Mouse (Mus musculus): Measurements from ENCODE around the gene Depdc1b. TPM values are rescaled to one million over a fixed set of nuclear protein-coding genes. Genes with fewer than 3 reads are reported as not detected.

The Depdc1b gene
- polyA plus RNA-seq, 1 experiment = 1.7 TPM

GRCm38 (mm10) chr13:108323866-108324829 is 8.0 kb downstream of the Depdc1b start:
- TF ChIP-seq CTCF (IDR thresholded peaks at IDR 0.05; ENCODE audit: extremely low read depth, insufficient read depth, insufficient read length, insufficient replicate concordance) = no peak
- TF ChIP-seq POLR2A (IDR thresholded peaks at IDR 0.05; ENCODE audit: low read depth, low read length) = no peak
- no peaks in the 10 kb centered on the region for H3K4me1 ChIP-seq (ENCODE audit: control insufficient read depth, insufficient read depth, insufficient read length)
- no peak overlapping the region for H3K27ac ChIP-seq (ENCODE audit: insufficient read depth, low read length)
- no peaks in the 10 kb centered on the region for H3K27me3 ChIP-seq (ENCODE audit: control insufficient read depth, insufficient read depth, low read length)
- H3K36me3 ChIP-seq (ENCODE audit: control insufficient read depth, insufficient read depth, low read length) = no peaks in the 10 kb centered on the region; the same call in 1 of the 2 replicates
- no peak overlapping the region for H3K4me3 ChIP-seq (ENCODE audit: extremely low read depth, insufficient read depth, insufficient read length)
- DNase-seq (ENCODE audit: low read depth in 1 of 2, low spot score in 2 of 2) = no peak
- 96% methylated on average over 22 of the region's 22 CpGs for WGBS

- 89% methylated on average over 5 of the region's 5 CpGs for WGBS
- DNase-seq (ENCODE audit: low read depth in 1 of 2, low spot score in 2 of 2) = no peak
- no peak overlapping the region for H3K4me3 ChIP-seq (ENCODE audit: extremely low read depth, insufficient read depth, insufficient read length)
- H3K27ac ChIP-seq (ENCODE audit: insufficient read depth, low read length) = no peak overlapping the region
- no peaks in the 10 kb centered on the region; the same call in 1 of the 2 replicates for H3K36me3 ChIP-seq (ENCODE audit: control insufficient read depth, insufficient read depth, low read length)
- H3K4me1 ChIP-seq (ENCODE audit: control insufficient read depth, insufficient read depth, insufficient read length) = no peaks in the 10 kb centered on the region
- TF ChIP-seq CTCF (IDR thresholded peaks at IDR 0.05; ENCODE audit: extremely low read depth, insufficient read depth, insufficient read length, insufficient replicate concordance) (no peak), POLR2A (IDR thresholded peaks at IDR 0.05; ENCODE audit: low read depth, low read length) (no peak)
- no peaks in the 10 kb centered on the region for H3K27me3 ChIP-seq (ENCODE audit: control insufficient read depth, insufficient read depth, low read length)
Measured at GRCm38 (mm10) chr13:108325871-108326270, 9.7 kb downstream of the Depdc1b start.

- TF ChIP-seq POLR2A (IDR thresholded peaks at IDR 0.05; ENCODE audit: low read depth, low read length) (no peak), CTCF (IDR thresholded peaks at IDR 0.05; ENCODE audit: extremely low read depth, insufficient read depth, insufficient read length, insufficient replicate concordance) (no peak)
- no peaks in the 10 kb centered on the region; the same call in 1 of the 2 replicates for H3K36me3 ChIP-seq (ENCODE audit: control insufficient read depth, insufficient read depth, low read length)
- DNase-seq (ENCODE audit: low read depth in 1 of 2, low spot score in 2 of 2) = no peak
Measured at GRCm38 (mm10) chr13:108326351-108326750, 10.2 kb downstream of the Depdc1b start.

GRCm38 (mm10) chr13:108327047-108327446 is 10.9 kb downstream of the Depdc1b start:
- H3K27me3 ChIP-seq (ENCODE audit: control insufficient read depth, insufficient read depth, low read length) = no peaks in the 10 kb centered on the region
- no peaks in the 10 kb centered on the region for H3K4me1 ChIP-seq (ENCODE audit: control insufficient read depth, insufficient read depth, insufficient read length)
- H3K36me3 ChIP-seq (ENCODE audit: control insufficient read depth, insufficient read depth, low read length) = no peaks in the 10 kb centered on the region; the same call in 1 of the 2 replicates
- H3K27ac ChIP-seq (ENCODE audit: insufficient read depth, low read length) = no peak overlapping the region
- DNase-seq (ENCODE audit: low read depth in 1 of 2, low spot score in 2 of 2) = no peak
- no peak overlapping the region for H3K4me3 ChIP-seq (ENCODE audit: extremely low read depth, insufficient read depth, insufficient read length)
- 93% methylated on average over 7 of the region's 7 CpGs for WGBS
- TF ChIP-seq CTCF (IDR thresholded peaks at IDR 0.05; ENCODE audit: extremely low read depth, insufficient read depth, insufficient read length, insufficient replicate concordance) (no peak), POLR2A (IDR thresholded peaks at IDR 0.05; ENCODE audit: low read depth, low read length) (no peak)

More at GRCm38 (mm10) chr13:108326351-108326750, 10.2 kb downstream of the Depdc1b start:
- Histone ChIP-seq H3K4me1 (ENCODE audit: control insufficient read depth, insufficient read depth, insufficient read length) (no peaks in the 10 kb centered on the region), H3K27ac (ENCODE audit: insufficient read depth, low read length) (no peak overlapping the region), H3K27me3 (ENCODE audit: control insufficient read depth, insufficient read depth, low read length) (no peaks in the 10 kb centered on the region), H3K4me3 (ENCODE audit: extremely low read depth, insufficient read depth, insufficient read length) (no peak overlapping the region)
- 95% methylated on average over 10 of the region's 10 CpGs for WGBS

GRCm38 (mm10) chr13:108328406-108329180 is 12.5 kb downstream of the Depdc1b start:
- Histone ChIP-seq H3K27me3 (ENCODE audit: control insufficient read depth, insufficient read depth, low read length) (no peaks in the 10 kb centered on the region), H3K36me3 (ENCODE audit: control insufficient read depth, insufficient read depth, low read length) (no peaks in the 10 kb centered on the region; the same call in 1 of the 2 replicates), H3K4me1 (ENCODE audit: control insufficient read depth, insufficient read depth, insufficient read length) (no peaks in the 10 kb centered on the region), H3K27ac (ENCODE audit: insufficient read depth, low read length) (no peak overlapping the region), H3K4me3 (ENCODE audit: extremely low read depth, insufficient read depth, insufficient read length) (no peak overlapping the region)
- no peak for TF ChIP-seq POLR2A (IDR thresholded peaks at IDR 0.05; ENCODE audit: low read depth, low read length)
- 95% methylated on average over 21 of the region's 21 CpGs for WGBS
- no peak for DNase-seq (ENCODE audit: low read depth in 1 of 2, low spot score in 2 of 2)

DNA sequence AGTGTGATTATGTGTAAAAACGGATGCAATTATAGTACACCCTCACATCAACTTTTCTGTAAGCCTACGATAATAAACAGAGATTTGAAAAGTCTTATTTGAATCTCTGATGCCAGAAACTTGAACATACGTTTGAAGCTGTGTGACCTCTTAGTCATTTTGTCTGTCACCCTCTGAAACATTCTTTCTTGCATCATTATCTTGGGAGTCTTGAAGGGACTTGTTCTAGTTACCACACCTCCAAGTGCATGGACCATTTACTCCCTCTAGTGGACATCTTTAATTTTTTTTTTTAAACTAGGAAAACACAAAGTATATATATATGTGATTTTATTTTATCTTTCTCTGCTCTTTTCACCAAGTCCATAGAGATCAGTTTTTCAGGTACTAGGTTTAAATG is 13.6 kb downstream of the Depdc1b start:
- Histone ChIP-seq H3K36me3 (ENCODE audit: control insufficient read depth, insufficient read depth, low read length) (no peaks in the 10 kb centered on the region; the same call in 1 of the 2 replicates), H3K27me3 (ENCODE audit: control insufficient read depth, insufficient read depth, low read length) (no peaks in the 10 kb centered on the region), H3K4me1 (ENCODE audit: control insufficient read depth, insufficient read depth, insufficient read length) (no peaks in the 10 kb centered on the region), H3K4me3 (ENCODE audit: extremely low read depth, insufficient read depth, insufficient read length) (no peak overlapping the region), H3K27ac (ENCODE audit: insufficient read depth, low read length) (no peak overlapping the region)
- no peak for DNase-seq (ENCODE audit: low read depth in 1 of 2, low spot score in 2 of 2)
- TF ChIP-seq CTCF (IDR thresholded peaks at IDR 0.05; ENCODE audit: extremely low read depth, insufficient read depth, insufficient read length, insufficient replicate concordance) = no peak
- no peak for TF ChIP-seq POLR2A (IDR thresholded peaks at IDR 0.05; ENCODE audit: low read depth, low read length)
- 66% methylated on average over 3 of the region's 3 CpGs for WGBS

All from spleen, adult 2 months (tissue).